Mouse (Mus musculus): ENCODE results near the gene Lamp1.

DNA sequence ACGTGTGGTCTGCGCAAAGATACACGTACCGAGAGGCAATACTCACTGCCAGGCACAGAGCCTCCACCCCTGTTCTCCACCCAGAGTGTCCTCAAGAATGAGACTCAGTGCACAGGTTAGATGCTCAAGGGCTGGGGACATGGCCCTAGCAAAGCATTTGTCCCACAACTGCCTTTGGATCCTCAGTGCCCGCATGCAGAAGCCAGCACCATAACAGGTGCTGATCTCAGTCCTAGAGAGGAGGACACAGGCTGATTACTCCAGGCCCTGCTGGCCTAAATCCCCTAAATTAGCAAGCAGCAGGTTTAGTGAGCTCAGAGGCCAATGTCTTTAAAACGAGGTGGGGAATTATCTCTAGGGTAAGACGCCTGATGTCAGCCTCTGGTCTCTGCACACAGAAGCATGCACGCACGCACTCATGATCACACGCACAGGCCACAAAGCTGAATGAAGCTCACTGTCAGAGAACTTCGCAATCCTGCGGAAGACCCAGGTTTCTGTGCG lies 29.1 kb downstream of the Lamp1 start:
- TF ChIP-seq CTCF (IDR thresholded peaks at IDR 0.05; ENCODE audit: borderline replicate concordance, insufficient read depth, low read depth, low read length) (no peak), POLR2A (IDR thresholded peaks at IDR 0.05; ENCODE audit: borderline replicate concordance, insufficient read depth, low read length) (no peak)

Data from cerebellum, adult 2 months (tissue).